Mouse (Mus musculus): ENCODE results near the gene Smoc2. TPM values are rescaled to one million over a fixed set of nuclear protein-coding genes. Genes with fewer than 3 reads are reported as not detected.

Gene Smoc2
- 5.9 and 6.9 TPM in 2 replicates for polyA plus RNA-seq (2016; fragmentation: Nextera tagmentation; extraction: Ambion mirVana)

- Histone ChIP-seq H3K4me3 (peak within 1 kb of the TSS; percentile 36), H3K9ac (no peak within 1 kb of the TSS), H3K27me3 (replicated peaks) (peaks cover 83% of the 10 kb centered on the region), H3K4me1 (no peaks in the 10 kb centered on the region; the same call in 1 of the 2 replicates), H3K9me3 (replicated peaks) (no peaks in the 10 kb centered on the region), H3K36me3 (no peaks in the 10 kb centered on the region), H3K4me2 (peak within 1 kb of the TSS; percentile 58), H3K27ac (no peak within 1 kb of the TSS)
- ATAC-seq = no peak
- 2% methylated on average over 50 of the region's 61 CpGs for WGBS (ENCODE audit: insufficient replicate concordance)
These were observed at the start of gene Smoc2 for GRCm38 (mm10) chr17:14279177-14279965. Gene Smoc2, plus strand, starts transcription at chr17:14279506.

- H3K9me3 ChIP-seq (replicated peaks) = no peaks in the 10 kb centered on the region
- H3K4me2 ChIP-seq = no peak overlapping the region
- no peak overlapping the region for H3K4me3 ChIP-seq
- no peak overlapping the region for H3K27ac ChIP-seq
- H3K36me3 ChIP-seq = no peaks in the 10 kb centered on the region
- H3K27me3 ChIP-seq (replicated peaks) = peaks cover 36% of the 10 kb centered on the region; the same call in 1 of the 2 replicates
- WGBS (ENCODE audit: insufficient replicate concordance) = 13% methylated on average over 13 of the region's 13 CpGs
- ATAC-seq = no peak
- no peak overlapping the region for H3K9ac ChIP-seq
- no peaks in the 10 kb centered on the region for H3K4me1 ChIP-seq
These were observed 48.4 kb upstream of the Smoc2 start for GRCm38 (mm10) chr17:14230698-14231430.

GRCm38 (mm10) chr17:14232629-14233028, 46.7 kb upstream of the Smoc2 start:
- 47% methylated on average over 3 of the region's 3 CpGs for WGBS (ENCODE audit: insufficient replicate concordance)
- no peak for ATAC-seq

GRCm38 (mm10) chr17:14233658-14234057, 45.6 kb upstream of the Smoc2 start:
- no peaks in the 10 kb centered on the region for H3K36me3 ChIP-seq
- H3K9me3 ChIP-seq (replicated peaks) = no peaks in the 10 kb centered on the region
- ATAC-seq = no peak
- peaks cover 40% of the 10 kb centered on the region; the same call in 1 of the 2 replicates for H3K27me3 ChIP-seq (replicated peaks)
- H3K9ac ChIP-seq = no peak overlapping the region
- 31% methylated on average over 4 of the region's 4 CpGs for WGBS (ENCODE audit: insufficient replicate concordance)
- H3K4me2 ChIP-seq = no peak overlapping the region
- no peaks in the 10 kb centered on the region for H3K4me1 ChIP-seq
- H3K4me3 ChIP-seq = no peak overlapping the region
- no peak overlapping the region for H3K27ac ChIP-seq

More at GRCm38 (mm10) chr17:14232629-14233028, 46.7 kb upstream of the Smoc2 start:
- no peak overlapping the region for H3K9ac ChIP-seq
- no peak overlapping the region for H3K4me2 ChIP-seq
- peaks cover 36% of the 10 kb centered on the region; the same call in 1 of the 2 replicates for H3K27me3 ChIP-seq (replicated peaks)
- H3K4me1 ChIP-seq = no peaks in the 10 kb centered on the region
- no peaks in the 10 kb centered on the region for H3K9me3 ChIP-seq (replicated peaks)
- H3K36me3 ChIP-seq = no peaks in the 10 kb centered on the region
- H3K4me3 ChIP-seq = no peak overlapping the region
- H3K27ac ChIP-seq = no peak overlapping the region

GRCm38 (mm10) chr17:14234774-14235389, 44.4 kb upstream of the Smoc2 start:
- H3K9me3 ChIP-seq (replicated peaks) = no peaks in the 10 kb centered on the region
- H3K4me2 ChIP-seq = no peak overlapping the region
- H3K36me3 ChIP-seq = no peaks in the 10 kb centered on the region
- no peaks in the 10 kb centered on the region for H3K4me1 ChIP-seq
- 51% methylated on average over 12 of the region's 12 CpGs for WGBS (ENCODE audit: insufficient replicate concordance)
- no peak overlapping the region for H3K27ac ChIP-seq
- H3K9ac ChIP-seq = no peak overlapping the region
- no peak overlapping the region for H3K4me3 ChIP-seq
- ATAC-seq = no peak
- peaks cover 28% of the 10 kb centered on the region; the same call in 1 of the 2 replicates for H3K27me3 ChIP-seq (replicated peaks)

- no peak overlapping the region for H3K9ac ChIP-seq
- ATAC-seq = no peak
- H3K27ac ChIP-seq = no peak overlapping the region
- H3K4me1 ChIP-seq = no peaks in the 10 kb centered on the region
- H3K9me3 ChIP-seq (replicated peaks) = no peaks in the 10 kb centered on the region
- H3K36me3 ChIP-seq = no peaks in the 10 kb centered on the region
- 50% methylated on average over 6 of the region's 6 CpGs for WGBS (ENCODE audit: insufficient replicate concordance)
- H3K4me2 ChIP-seq = no peak overlapping the region
- peaks cover 18% of the 10 kb centered on the region; the same call in 1 of the 2 replicates for H3K27me3 ChIP-seq (replicated peaks)
- H3K4me3 ChIP-seq = no peak overlapping the region
These were observed 42.2 kb upstream of the Smoc2 start for GRCm38 (mm10) chr17:14237134-14237533.

GRCm38 (mm10) chr17:14239960-14240359, 39.3 kb upstream of the Smoc2 start:
- Histone ChIP-seq H3K9ac (no peak overlapping the region), H3K4me2 (no peak overlapping the region), H3K27ac (no peak overlapping the region), H3K9me3 (replicated peaks) (no peaks in the 10 kb centered on the region), H3K27me3 (replicated peaks) (peaks cover 8% of the 10 kb centered on the region; the same call in 1 of the 2 replicates), H3K36me3 (no peaks in the 10 kb centered on the region), H3K4me1 (no peaks in the 10 kb centered on the region), H3K4me3 (no peak overlapping the region)
- no peak for ATAC-seq
- WGBS (ENCODE audit: insufficient replicate concordance) = 69% methylated on average over 10 of the region's 10 CpGs

- no peaks in the 10 kb centered on the region for H3K36me3 ChIP-seq
- WGBS (ENCODE audit: insufficient replicate concordance) = 68% methylated on average over 8 of the region's 8 CpGs
- no peak overlapping the region for H3K9ac ChIP-seq
- no peak for ATAC-seq
- no peak overlapping the region for H3K4me3 ChIP-seq
- H3K27me3 ChIP-seq (replicated peaks) = peaks cover 8% of the 10 kb centered on the region
- no peak overlapping the region for H3K27ac ChIP-seq
- H3K9me3 ChIP-seq (replicated peaks) = no peaks in the 10 kb centered on the region
- H3K4me2 ChIP-seq = no peak overlapping the region
- no peaks in the 10 kb centered on the region for H3K4me1 ChIP-seq
These were observed 36.7 kb upstream of the Smoc2 start for GRCm38 (mm10) chr17:14242634-14243033.

GRCm38 (mm10) chr17:14244195-14244965, 34.9 kb upstream of the Smoc2 start:
- WGBS (ENCODE audit: insufficient replicate concordance) = 50% methylated on average over 11 of the region's 11 CpGs
- Histone ChIP-seq H3K9me3 (replicated peaks) (no peaks in the 10 kb centered on the region), H3K4me1 (0 out of 2 replicates have a peak, but pooled peaks cover 3% of the 10 kb centered on the region), H3K4me3 (no peak overlapping the region), H3K4me2 (no peak overlapping the region), H3K36me3 (no peaks in the 10 kb centered on the region), H3K27me3 (replicated peaks) (peaks cover 11% of the 10 kb centered on the region), H3K9ac (no peak overlapping the region), H3K27ac (no peak overlapping the region)
- no peak for ATAC-seq

GRCm38 (mm10) chr17:14246266-14246665, 33.0 kb upstream of the Smoc2 start:
- no peak overlapping the region for H3K4me3 ChIP-seq
- H3K4me1 ChIP-seq = 0 out of 2 replicates have a peak, but pooled peaks cover 10% of the 10 kb centered on the region
- no peaks in the 10 kb centered on the region for H3K36me3 ChIP-seq
- no peak overlapping the region for H3K27ac ChIP-seq
- H3K27me3 ChIP-seq (replicated peaks) = peaks cover 9% of the 10 kb centered on the region
- no peaks in the 10 kb centered on the region for H3K9me3 ChIP-seq (replicated peaks)
- 76% methylated on average over 2 of the region's 2 CpGs for WGBS (ENCODE audit: insufficient replicate concordance)
- ATAC-seq = no peak
- no peak overlapping the region for H3K4me2 ChIP-seq
- no peak overlapping the region for H3K9ac ChIP-seq

- no peaks in the 10 kb centered on the region for H3K9me3 ChIP-seq (replicated peaks)
- H3K9ac ChIP-seq = no peak overlapping the region
- ATAC-seq = no peak
- peaks cover 8% of the 10 kb centered on the region; the same call in 1 of the 2 replicates for H3K27me3 ChIP-seq (replicated peaks)
- H3K27ac ChIP-seq = no peak overlapping the region
- no peak overlapping the region for H3K4me3 ChIP-seq
- H3K36me3 ChIP-seq = no peaks in the 10 kb centered on the region
- 77% methylated on average over 8 of the region's 8 CpGs for WGBS (ENCODE audit: insufficient replicate concordance)
- 0 out of 2 replicates have a peak, but pooled peaks cover 10% of the 10 kb centered on the region for H3K4me1 ChIP-seq
- H3K4me2 ChIP-seq = no peak overlapping the region
These were observed 31.4 kb upstream of the Smoc2 start for GRCm38 (mm10) chr17:14247931-14248330.

Data from liver, embryonic 12.5 days (tissue).